Mouse (Mus musculus) liver, postnatal 0 days (tissue): ENCODE results near the gene Acsl4. TPM values are rescaled to one million over a fixed set of nuclear protein-coding genes. Genes with fewer than 3 reads are reported as not detected.
A peak's percentile ranks its signal among the peaks of the same experiment; 100 is the strongest.

Experiments used
- ATAC-seq: fragments of 200-750 bp; cut with Nextera tagmentation; 2 replicates; pipeline ENCODE4 v1.8.0; 2017; ENCODE audit warnings: mild to moderate bottlenecking, moderate library complexity
- DNase-seq: peaks from one replicate; pipeline ENCODE4 v3.0.0-alpha.2; 2016
- H3K27ac ChIP-seq: fragments of 300-500 bp; sonication (generic); 2 replicates; pipeline ENCODE4 v1.5.1; 2014; ENCODE audit warnings: antibody characterized with exemption, moderate library complexity, mild to moderate bottlenecking, low read depth
- H3K27me3 ChIP-seq: fragments of 300-500 bp; sonication (generic); 2 replicates; pipeline ENCODE4 v1.6.1; 2014; ENCODE audit warnings: low read length, control low read depth, mixed read lengths; ENCODE audit not compliant: insufficient read depth
- H3K36me3 ChIP-seq: fragments of 300-500 bp; sonication (generic); replicated peaks from 2 replicates; pipeline ENCODE4 v1.6.1; 2014; ENCODE audit warnings: mild to moderate bottlenecking, control low read depth, low read length, moderate library complexity, mixed read lengths; ENCODE audit not compliant: insufficient read depth
- H3K4me1 ChIP-seq: fragments of 300-500 bp; sonication (generic); 2 replicates; pipeline ENCODE4 v1.6.1; 2014; ENCODE audit warnings: antibody characterized with exemption, mild to moderate bottlenecking, control low read depth; ENCODE audit not compliant: insufficient read depth
- H3K4me2 ChIP-seq: fragments of 300-500 bp; sonication (generic); 2 replicates; pipeline ENCODE4 v1.6.1; 2014; ENCODE audit warnings: low read depth, mild to moderate bottlenecking, low read length, moderate library complexity, mixed read lengths
- H3K4me3 ChIP-seq: fragments of 300-500 bp; sonication (generic); 2 replicates; pipeline ENCODE4 v1.5.1; 2014; ENCODE audit warnings: low read depth, low read length
- H3K9ac ChIP-seq: fragments of 300-500 bp; sonication (generic); replicated peaks from 2 replicates; pipeline ENCODE4 v1.6.1; 2014; ENCODE audit warnings: mild to moderate bottlenecking, moderate library complexity
- H3K9me3 ChIP-seq: fragments of 300-500 bp; sonication (generic); 2 replicates; pipeline ENCODE4 v1.6.1; 2016; ENCODE audit warnings: mild to moderate bottlenecking, control low read depth, low read length, mixed read lengths
- CTCF ChIP-seq: sonication (generic); IDR thresholded peaks from 2 replicates; pipeline ENCODE4 v1.5.1; 2016; ENCODE audit warnings: antibody characterized with exemption, low read depth
- EP300 ChIP-seq: IDR thresholded peaks from 2 replicates; pipeline ENCODE4 v1.6.1; 2016; ENCODE audit warnings: antibody characterized with exemption, low read depth, mild to moderate bottlenecking
- WGBS: fragments of 180-500 bp; shearing (Covaris S2); extraction: QIAGEN DNeasy Blood & Tissue Kit; methylation state at CpG from one replicate; pipeline ENCODE4 v1.1.7; 2014; ENCODE audit not compliant: insufficient replicate concordance; 5-methylcytosine and 5-hydroxymethylcytosine counted together
- polyA plus RNA-seq: library from polyadenylated mRNA; unstranded; fragments of >200 nt; fragmentation: Nextera tagmentation; extraction: Ambion mirVana; gene quantifications from 2 replicates; pipeline ENCODE4 v1.2.1, GENCODE M21; 2015

Acsl4 gene
- polyA plus RNA-seq, 1 experiment from 2014 or later: 16.7 TPM

GRCm38 (mm10) chrX:142305010-142305868 lies 85.1 kb downstream of the Acsl4 start:
- no peaks in the 10 kb centered on the region for H3K36me3 ChIP-seq
- no peaks in the 10 kb centered on the region for H3K9me3 ChIP-seq
- H3K27ac ChIP-seq: no peak overlapping the region
- H3K4me2 ChIP-seq: 0 out of 2 replicates have a peak overlapping the region, but pooled peaks have one; percentile 44
- H3K27me3 ChIP-seq: peaks cover 17% of the 10 kb centered on the region
- 0 out of 2 replicates have a peak overlapping the region, but pooled peaks have one; percentile 17 for H3K4me3 ChIP-seq
- no peak for DNase-seq
- 43% methylated on average over 33 of the region's 35 CpGs for WGBS
- TF ChIP-seq CTCF: no peak
- no peak for TF ChIP-seq EP300
- H3K9ac ChIP-seq: no peak overlapping the region
- H3K4me1 ChIP-seq: no peaks in the 10 kb centered on the region
- ATAC-seq: no peak

- no peaks in the 10 kb centered on the region for H3K9me3 ChIP-seq
- H3K4me1 ChIP-seq: no peaks in the 10 kb centered on the region
- TF ChIP-seq EP300: no peak
- no peak for TF ChIP-seq CTCF
- no peak overlapping the region for H3K4me3 ChIP-seq
- no peak overlapping the region for H3K4me2 ChIP-seq
- DNase-seq (no peak), ATAC-seq (no peak)
- no peak overlapping the region for H3K9ac ChIP-seq
- H3K27me3 ChIP-seq: peaks cover 17% of the 10 kb centered on the region
- no peaks in the 10 kb centered on the region for H3K36me3 ChIP-seq
- no peak overlapping the region for H3K27ac ChIP-seq
Measured at GRCm38 (mm10) chrX:142304592-142304991, 85.7 kb downstream of the Acsl4 start.

DNA sequence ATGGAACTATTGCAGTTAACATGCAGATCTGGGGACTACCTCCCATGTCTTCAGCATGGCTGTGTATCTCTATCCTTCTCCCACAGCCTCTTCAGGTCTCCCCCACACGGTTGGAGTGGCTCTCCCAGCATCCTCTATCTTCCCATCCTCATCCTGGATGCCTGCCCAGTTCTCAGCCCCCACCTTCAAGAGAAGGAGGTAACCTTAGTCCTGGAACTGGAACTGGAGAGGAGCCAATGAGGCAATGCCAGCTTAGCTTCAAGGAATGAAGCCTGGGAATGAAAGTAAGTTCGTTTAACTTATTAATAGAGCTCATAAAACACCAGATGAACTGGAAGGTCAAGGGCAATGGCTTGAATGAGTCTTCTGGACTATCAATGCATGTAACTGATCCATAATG lies 86.9 kb downstream of the Acsl4 start:
- no peaks in the 10 kb centered on the region for H3K36me3 ChIP-seq
- no peaks in the 10 kb centered on the region for H3K9me3 ChIP-seq
- no peak overlapping the region for H3K9ac ChIP-seq
- no peak overlapping the region for H3K27ac ChIP-seq
- TF ChIP-seq CTCF: no peak
- 27% methylated on average over 2 of the region's 2 CpGs for WGBS
- H3K4me3 ChIP-seq: no peak overlapping the region
- no peaks in the 10 kb centered on the region for H3K4me1 ChIP-seq
- H3K4me2 ChIP-seq: no peak overlapping the region
- no peak for ATAC-seq
- no peak for DNase-seq
- H3K27me3 ChIP-seq: peaks cover 17% of the 10 kb centered on the region

GRCm38 (mm10) chrX:142285905-142286304 lies 104.4 kb downstream of the Acsl4 start:
- ATAC-seq (no peak), DNase-seq (no peak)
- Histone ChIP-seq H3K9me3 (no peaks in the 10 kb centered on the region), H3K27ac (no peak overlapping the region), H3K9ac (no peak overlapping the region), H3K4me1 (no peaks in the 10 kb centered on the region), H3K4me3 (no peak overlapping the region), H3K27me3 (no peaks in the 10 kb centered on the region), H3K36me3 (no peaks in the 10 kb centered on the region), H3K4me2 (no peak overlapping the region)
- TF ChIP-seq EP300 (no peak), CTCF (no peak)
- WGBS: 43% methylated on average over 5 of the region's 5 CpGs

GRCm38 (mm10) chrX:142276573-142276972 lies 113.8 kb downstream of the Acsl4 start:
- TF ChIP-seq CTCF (no peak), EP300 (no peak)
- no peak overlapping the region for H3K9ac ChIP-seq
- H3K27ac ChIP-seq: no peak overlapping the region
- H3K27me3 ChIP-seq: no peaks in the 10 kb centered on the region
- DNase-seq (no peak), ATAC-seq (no peak)
- no peak overlapping the region for H3K4me3 ChIP-seq
- no peaks in the 10 kb centered on the region for H3K36me3 ChIP-seq
- H3K4me2 ChIP-seq: no peak overlapping the region
- WGBS: 58% methylated on average over 3 of the region's 3 CpGs
- no peaks in the 10 kb centered on the region for H3K9me3 ChIP-seq
- no peaks in the 10 kb centered on the region for H3K4me1 ChIP-seq

DNA sequence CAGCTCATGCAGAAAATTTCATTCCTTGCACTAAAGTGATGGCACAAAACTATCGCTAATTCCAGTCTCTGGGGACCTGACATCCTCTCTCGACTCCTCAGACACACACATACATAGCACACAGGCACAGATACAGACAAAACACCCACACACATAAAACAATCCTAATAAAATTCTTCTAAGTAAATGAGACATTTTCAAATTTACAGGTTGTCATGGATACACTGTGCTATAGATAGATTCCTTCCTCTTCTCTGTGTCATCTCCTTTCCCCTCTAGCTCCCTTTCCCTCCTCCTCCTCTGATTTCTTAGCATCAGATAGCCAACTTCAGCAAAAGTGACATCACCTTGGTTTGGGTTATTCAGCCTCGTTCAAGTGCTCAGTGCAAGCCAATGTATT lies 114.3 kb downstream of the Acsl4 start:
- Histone ChIP-seq H3K4me1 (no peaks in the 10 kb centered on the region), H3K9ac (no peak overlapping the region), H3K27ac (no peak overlapping the region), H3K36me3 (no peaks in the 10 kb centered on the region), H3K4me2 (no peak overlapping the region), H3K9me3 (no peaks in the 10 kb centered on the region), H3K27me3 (no peaks in the 10 kb centered on the region), H3K4me3 (no peak overlapping the region)
- ATAC-seq (no peak), DNase-seq (no peak)
- TF ChIP-seq EP300 (no peak), CTCF (no peak)
- 61% methylated on average over 3 of the region's 3 CpGs for WGBS

Other genes starting within 250 kb of the Acsl4 start
- gene Gucy2f, start 193.6 kb downstream of the Acsl4 start, polyA plus RNA-seq: 0.01 TPM in 1 of 2 replicates, not detected in the other
- gene Nxt2, start 163.8 kb downstream of the Acsl4 start, polyA plus RNA-seq: 8.5 and 9.2 TPM in 2 replicates
- 0.45 and 0.49 TPM in 2 replicates for gene Kcne1l, start 84.2 kb downstream of the Acsl4 start, polyA plus RNA-seq